Mouse (Mus musculus) erythroid progenitor cell, adult 5-6 weeks (primary cell): Measurements from ENCODE around the gene Slc44a5. TPM values are rescaled to one million over a fixed set of nuclear protein-coding genes. Genes with fewer than 3 reads are reported as not detected.
"Not testable (repeated sequence)": the region's sequence is repeated elsewhere in the genome, so short reads cannot be mapped to it uniquely, and the experiment has no call there.

Experiments
- ATAC-seq: replicated peaks from 2 replicates; pipeline ENCODE4 v1.8.0; 2016; ENCODE audit warnings: moderate number of reproducible peaks, mild to moderate bottlenecking, moderate TSS enrichment, inconsistent platforms; ENCODE audit not compliant: poor library complexity, low FRiP score, severe bottlenecking
- total RNA-seq, 2 experiments: library from RNA; stranded (forward) in 1 of 2; stranded (reverse) in 1 of 2; fragments of 150-400 nt in 1 of 2; fragments of 186-747, 209-891 nt in 1 of 2; gene quantifications; 2 replicates each; pipeline versions ENCODE4 v1.2.3 to v1.2.4; 2015 to 2017; ENCODE audit warnings: low replicate concordance in 2 of 2

The Slc44a5 gene
- total RNA-seq, 2 experiments from 2014 or later: not detected

DNA sequence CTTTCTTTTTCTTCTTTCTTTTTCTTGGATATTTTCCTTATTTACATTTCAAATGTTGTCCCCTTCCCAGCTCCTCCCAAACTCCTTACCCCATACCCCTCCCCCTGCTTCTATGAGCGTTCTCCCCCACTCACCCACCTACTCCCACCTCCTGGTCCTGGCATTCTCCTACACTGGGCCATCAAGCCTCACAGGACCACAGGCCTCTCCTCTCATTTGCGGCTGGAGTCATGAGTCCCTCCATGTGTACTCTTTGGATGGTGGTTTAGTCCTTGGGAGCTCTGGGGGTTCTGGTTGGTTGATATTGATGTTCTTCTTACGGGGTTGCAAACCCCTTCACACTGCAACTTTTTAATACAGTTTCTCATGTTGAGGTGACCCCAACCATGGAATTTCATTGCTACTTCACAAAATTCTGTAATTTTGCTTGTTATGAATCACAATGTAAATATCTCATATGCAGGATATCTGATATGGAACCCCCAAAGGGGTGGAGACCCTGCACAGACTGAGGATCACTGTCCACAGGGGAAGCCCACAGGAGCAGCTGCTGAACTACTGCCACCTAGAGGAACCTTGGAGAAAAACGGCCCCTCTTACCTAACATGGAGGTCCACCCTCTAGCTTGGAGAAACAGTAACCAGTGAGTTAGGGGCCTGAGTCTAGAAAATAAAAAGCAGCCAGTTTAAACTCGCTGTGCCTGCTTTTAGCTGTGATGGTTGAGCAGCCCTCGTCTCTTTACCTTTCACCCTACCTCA, 11.4 kb upstream of the Slc44a5 start:
- no peak for ATAC-seq

DNA sequence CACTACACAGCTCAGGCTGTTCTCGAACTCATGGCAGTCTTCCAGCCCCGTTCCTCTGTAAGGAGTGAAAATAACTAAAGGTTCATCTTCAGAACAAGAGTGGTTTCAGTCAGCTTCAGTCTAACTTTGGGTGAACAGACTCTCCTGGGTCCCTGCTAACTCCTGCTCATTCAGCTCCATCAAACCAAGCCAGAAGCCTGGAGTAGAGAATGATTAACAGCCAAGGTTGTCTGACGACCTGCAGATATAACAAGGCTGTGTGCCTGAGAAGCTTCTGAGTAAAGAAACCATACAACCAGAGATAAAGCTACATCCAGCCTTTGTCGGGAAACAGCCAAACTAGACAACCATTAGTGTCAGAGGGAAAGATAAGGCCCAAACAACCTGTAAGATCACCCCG, 5.8 kb upstream of the Slc44a5 start:
- ATAC-seq: no peak

DNA sequence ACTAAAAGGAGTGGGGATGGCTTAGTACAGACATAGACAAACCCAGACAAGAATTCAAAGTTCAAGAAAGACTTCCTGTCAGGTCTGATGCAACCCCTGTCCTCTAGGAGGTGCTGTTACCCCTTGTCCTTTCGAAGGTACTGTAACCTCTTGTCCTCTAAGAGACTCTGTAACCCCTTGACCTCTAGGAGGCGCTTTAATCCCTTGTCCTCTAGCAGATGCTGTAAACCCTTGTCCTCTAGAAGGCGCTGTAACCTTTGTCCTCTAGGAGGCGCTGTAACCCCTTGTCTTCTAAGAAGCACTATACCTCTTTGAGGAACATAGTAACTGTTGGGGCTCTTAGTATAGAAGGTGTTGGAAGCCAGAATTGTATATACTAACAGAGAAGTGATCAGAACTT, 4.7 kb upstream of the Slc44a5 start:
- peak; percentile 84 for ATAC-seq

DNA sequence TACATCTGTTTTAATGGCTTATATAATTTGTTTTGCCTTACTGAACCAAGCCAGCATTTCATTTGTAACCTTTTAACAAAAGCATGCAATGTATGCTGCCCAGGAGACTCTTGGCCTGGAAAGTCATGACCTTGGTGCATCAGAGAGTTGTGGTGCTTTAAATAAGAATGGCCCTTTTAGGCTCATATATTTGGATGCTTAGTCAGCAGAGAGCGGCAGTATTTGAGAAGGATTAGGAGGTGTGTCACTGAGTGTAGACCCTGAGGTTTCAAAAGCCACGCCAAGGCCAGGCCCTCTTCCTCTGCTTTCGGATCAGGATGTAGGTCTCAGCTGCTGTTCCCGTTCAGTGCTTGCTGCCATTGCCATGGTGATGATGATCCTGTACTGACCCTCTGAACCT, 3.8 kb upstream of the Slc44a5 start:
- no peak for ATAC-seq

DNA sequence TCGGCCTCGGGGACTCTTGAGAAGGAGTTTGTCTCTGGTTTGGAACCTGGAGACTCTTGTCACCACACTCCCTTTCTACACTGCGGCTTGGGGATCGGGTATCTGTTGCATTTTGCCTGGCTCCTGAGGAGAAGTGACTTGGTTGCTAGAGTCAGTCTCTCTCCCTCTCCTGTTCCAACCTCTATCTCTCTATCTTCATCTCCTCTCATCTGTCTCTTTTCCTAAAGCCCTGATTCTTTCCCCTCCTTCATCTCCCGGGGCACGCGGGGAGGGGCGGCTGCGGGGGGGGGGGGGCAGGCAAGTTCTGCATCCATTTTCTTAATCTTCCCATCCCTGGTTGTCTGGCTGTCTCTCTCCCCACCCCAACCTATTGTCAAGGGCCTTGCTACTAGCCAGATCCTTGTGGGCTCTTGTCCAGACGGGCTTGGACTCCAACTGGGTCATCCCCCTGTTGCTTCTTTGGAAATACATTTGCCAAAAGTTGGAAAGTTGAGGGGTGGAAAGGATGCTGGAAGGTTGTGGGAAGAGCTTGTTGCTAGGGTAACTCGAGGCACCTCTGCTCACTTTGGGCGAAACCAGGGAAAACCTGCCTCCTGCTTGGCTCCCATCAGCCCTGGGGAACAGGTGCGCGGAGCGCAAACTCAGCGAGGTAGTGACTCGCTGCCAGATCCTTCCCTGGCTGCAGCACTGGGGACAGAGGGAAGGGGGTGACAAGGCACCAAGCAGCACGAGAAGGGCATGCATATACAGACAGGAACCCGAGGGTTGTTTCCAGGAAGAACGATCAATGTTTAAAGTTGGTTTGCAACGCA, 919 bp downstream of the Slc44a5 start:
- ATAC-seq: no peak

DNA sequence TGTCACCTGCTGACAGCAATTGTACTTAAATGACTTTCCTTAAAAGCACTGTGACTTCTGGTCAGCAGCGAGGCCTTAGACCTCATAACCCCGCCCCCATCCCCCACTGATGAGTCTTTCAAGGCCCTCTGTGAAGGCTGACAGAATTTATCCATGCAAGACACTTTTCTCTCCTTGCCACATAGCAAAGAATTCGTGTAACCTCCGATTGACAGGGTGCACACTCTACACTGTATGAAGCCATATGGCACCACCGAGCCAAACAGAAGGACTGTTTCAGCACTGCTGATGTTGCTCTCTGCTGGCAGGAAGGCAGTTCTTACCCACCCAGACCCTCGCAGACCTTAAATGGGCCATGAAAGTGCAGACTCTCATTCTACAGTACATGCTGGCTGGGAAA, 1.8 kb downstream of the Slc44a5 start:
- no peak for ATAC-seq

DNA sequence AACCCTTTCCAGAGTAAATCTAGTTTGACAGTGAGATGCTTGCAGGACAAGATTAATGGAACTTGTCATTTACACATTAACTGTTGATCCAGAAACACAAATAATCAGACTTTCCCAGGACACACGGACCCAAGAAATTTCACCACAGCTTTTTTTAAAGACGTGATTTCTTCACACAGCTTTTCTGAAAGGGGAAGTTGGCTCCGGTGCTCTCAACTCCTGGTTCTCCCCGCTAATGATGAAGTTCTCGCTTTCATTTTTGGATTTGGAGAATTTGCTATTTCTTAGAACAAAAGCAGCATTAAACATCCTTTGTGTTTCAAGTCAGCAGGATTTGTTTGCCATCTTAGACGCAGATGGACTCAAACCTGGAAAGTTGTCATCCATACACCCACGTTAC, 2.6 kb downstream of the Slc44a5 start:
- ATAC-seq: no peak

DNA sequence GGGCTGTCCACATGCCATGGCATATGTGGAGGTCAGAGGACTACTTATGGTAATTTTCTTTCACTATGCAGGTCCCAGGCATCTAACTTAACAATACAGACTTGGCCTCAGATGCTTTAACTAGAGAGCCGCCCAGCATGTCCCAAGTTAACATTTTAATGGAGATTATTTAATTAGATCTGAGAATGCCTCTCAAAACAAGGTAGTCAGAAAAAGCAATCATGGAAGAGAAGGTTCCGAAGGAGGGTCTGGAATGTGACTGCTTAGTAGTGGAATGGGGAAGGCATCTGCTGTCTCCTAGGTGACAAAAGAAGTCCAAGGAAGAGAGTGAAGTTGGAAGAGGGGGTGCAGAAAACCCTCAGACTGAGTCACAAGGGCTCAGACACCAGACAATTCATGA, 7.4 kb downstream of the Slc44a5 start:
- no peak for ATAC-seq

DNA sequence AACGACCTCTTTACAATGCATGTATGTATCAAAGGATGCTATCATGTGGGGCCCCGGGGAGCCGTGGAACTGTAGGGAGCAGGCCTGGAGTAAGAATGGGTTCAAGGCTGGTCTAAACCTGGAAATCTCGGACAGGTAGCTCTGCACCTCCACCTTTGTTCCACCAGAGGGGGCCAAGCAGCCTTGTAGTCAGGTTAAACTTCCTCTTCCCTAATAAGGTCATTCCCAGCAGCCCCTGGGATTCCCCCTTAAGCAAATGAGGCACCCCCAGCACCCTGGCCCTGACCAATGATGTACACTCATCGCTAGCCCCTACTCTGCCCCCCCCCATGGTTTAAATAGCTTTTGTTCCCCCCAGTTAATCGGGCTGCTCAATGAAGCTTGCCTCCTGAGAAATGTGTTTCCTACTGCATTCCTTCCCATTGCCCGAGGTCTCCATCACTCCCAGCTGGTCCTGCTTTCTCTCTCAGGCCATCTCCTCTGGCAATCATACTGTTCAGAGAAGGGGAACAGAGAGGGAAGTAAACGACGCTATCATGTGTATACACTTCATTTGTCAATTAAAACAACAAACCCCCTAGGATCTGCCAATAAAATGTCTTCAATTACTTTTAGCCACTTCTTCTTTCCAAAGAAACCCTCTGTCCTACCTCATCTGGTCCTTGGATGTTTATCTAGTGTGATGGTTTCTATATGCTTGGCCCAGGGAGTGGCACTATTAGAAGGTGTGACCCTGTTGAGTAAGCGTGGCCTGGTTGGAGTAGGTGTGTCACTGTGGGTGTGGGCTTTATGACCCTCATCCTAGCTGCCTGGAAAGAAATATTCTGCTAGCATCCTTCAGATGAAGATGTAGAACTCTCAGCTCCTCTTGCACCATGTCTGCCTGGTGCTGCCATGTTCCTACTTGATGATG, 11.4 kb downstream of the Slc44a5 start:
- peak; percentile 59; the same call in 1 of the 2 replicates for ATAC-seq

DNA sequence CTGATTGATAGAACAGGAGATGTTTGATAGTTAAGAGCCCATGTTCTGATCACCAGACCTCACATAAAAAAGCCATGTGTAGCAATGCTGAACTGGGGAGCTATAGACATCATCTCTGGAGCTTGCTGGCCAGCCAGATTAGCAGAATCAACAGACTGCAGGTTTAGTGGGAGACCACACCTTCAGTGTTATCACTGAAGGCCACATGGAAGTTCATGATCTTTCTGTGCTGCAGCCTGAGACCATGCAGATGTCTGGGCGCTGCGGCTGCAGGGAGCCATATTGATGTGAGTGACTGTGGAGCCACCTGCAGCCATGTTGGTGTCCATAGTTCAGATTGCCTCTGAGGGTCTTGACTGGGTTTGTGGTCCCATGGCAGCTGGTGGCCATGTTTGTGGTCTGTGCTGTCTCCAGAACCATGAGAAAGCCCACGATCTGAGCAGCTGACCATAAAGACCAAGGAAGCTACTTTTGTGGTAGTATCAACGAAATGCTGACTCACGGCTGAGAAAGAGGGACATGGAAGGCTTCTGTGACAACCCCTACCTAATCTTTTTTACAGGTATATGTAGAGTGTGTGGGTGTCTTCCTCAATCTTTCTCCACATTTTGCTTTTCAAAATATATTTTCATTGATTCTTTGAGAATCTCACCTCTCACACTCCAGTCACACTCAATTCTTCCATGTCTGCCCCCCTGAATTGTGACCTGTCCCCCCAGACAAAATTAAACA, 26.7 kb downstream of the Slc44a5 start:
- peak; percentile 89 for ATAC-seq

DNA sequence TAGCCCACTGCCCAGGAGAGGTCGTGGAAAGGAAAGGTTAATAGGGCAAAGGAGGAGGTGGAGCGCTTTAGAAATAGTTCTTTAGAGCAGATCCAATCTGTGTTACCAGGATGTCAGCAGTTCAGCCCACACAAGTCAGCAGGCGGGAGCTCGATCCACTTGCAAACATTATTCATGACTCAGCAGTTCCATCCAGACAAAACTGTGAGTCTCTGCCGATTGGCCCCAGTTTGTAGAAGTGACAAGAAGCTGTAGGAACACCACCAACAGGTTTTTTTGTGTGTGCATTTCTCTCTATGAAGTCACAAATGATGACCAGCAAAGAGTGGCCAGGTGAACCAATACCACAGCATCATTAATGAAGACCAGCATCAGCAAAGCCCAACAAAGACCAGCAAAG, 28.1 kb downstream of the Slc44a5 start:
- no peak for ATAC-seq

DNA sequence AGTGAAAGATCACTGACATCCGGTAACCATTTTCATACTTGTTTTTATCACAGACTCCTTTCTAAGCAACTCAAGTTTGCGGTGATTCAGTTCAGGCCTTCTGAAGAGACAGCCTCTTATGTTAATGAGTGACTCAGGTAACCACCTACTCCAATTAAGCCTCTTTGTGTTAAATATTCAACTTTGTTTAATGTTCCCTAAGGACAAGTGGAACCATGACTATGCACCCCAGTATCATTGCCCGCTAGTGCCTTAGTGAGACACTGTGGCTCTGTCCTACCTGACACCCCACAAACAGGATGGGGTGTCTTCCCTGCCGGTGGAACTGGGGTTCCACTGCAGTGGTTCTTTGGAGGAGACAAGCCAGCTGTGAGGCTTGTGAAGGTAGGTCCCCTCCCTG, 73.6 kb downstream of the Slc44a5 start:
- ATAC-seq: no peak

DNA sequence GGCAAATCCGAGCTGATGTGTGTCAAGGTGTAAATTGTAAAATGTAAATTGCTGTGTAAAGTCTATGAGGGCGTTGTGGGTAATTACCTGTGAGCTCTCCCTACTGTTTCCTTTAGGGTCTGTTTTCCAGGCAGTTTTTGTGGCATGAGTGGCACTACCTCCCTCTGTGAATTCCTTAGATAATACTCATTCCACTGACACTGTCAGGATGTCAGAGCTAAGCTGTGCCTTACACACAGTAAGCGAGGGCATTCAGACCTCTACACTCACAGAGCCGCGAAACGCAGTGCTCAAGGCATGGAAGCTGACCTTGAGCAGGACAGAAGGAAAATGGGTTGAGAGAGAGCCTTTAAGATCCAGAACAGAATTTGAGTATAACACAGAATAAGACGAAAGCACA, 80.1 kb downstream of the Slc44a5 start:
- ATAC-seq: no peak

DNA sequence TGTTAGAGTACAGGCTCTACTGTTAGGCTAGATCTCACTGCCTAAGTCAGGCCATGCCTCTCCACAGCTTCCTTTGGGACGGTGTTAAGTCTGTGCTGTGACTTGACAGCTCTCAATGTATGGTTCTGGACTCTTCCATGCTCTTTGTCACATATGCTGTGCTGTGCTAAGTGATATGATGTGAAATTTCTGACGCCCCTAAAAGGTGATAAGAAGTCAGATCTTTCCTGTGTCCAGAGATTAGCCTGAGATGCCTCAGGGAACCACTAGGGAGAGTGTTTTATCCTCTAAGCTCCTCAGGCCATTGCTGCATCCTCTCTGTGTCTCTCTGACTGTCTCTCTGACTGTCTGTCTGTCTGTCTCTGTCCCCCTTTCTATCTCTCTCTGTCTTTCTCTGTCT, 84.2 kb downstream of the Slc44a5 start:
- no peak for ATAC-seq

DNA sequence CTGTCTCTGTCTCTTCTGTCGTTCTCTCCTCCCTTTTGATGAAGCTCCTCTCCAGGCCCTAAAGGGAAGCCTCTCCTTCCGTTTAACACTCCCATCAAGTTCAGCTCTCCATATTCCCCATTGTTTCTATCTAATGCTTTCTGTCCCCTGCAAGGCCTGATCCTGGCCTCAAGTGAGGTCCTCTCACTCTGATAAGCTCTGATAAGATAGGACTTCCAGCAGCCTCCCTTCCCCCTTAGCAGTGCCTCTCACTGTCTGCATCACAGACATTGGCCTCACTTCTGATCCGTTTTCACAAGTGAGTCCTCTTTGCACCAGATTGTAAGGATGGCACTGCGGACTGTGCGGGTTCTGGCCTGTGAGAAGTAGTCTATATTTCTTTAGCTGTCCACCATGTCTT, 85.0 kb downstream of the Slc44a5 start:
- no peak for ATAC-seq

DNA sequence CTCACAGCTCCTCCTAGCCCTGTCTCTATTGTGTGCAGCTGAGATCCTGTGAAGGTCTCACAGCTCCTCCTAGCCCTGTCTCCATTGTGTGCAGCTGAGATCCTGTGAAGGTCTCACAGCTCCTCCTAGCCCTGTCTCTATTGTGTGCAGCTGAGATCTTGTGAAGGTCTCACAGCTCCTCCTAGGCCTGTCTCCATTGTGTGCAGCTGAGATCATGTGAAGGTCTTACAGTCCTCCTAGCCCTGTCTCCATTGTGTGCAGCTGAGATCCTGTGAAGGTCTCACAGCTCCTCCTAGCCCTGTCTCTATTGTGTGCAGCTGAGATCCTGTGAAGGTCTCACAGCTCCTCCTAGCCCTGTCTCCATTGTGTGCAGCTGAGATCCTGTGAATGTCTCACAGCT, 98.8 kb downstream of the Slc44a5 start:
- not testable (repeated sequence) for ATAC-seq

DNA sequence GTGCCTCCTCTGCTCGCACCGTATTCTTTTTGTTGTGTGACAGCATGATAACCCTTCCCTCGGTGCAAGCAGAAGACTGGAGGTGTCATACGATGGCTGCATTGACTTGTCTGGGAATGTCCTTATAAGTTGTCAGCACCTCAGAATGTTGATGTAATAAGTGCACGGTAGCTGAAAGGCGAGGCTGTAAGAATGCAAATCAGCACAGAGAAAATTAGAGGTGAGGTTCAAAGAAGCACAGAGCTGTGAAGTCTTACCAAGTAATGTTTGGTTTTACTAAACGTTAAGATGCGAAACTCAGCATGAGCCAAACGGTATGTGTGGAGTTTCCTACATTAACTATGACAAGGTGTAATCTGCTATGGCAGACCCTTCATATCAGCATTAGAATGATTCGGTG, 102.5 kb downstream of the Slc44a5 start:
- no peak for ATAC-seq

DNA sequence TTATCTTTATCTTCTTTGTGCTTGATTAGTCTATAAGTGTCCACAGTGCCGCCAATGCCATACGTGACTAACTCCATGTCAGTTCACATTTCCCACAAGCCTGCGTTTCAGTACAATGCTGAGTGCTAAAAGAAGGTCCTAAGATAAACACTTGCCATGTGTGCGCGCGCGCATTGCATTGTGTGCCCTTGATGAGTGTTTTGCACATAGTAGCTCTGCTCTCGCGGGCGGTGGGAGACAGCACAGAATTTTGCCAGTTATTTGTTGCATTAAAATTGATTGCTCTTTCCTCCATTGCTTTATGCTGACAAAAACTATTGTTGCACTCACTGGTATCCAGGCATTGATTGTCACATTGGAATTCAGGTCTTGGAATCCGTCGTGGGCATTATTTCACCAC, 108.5 kb downstream of the Slc44a5 start:
- no peak for ATAC-seq

DNA sequence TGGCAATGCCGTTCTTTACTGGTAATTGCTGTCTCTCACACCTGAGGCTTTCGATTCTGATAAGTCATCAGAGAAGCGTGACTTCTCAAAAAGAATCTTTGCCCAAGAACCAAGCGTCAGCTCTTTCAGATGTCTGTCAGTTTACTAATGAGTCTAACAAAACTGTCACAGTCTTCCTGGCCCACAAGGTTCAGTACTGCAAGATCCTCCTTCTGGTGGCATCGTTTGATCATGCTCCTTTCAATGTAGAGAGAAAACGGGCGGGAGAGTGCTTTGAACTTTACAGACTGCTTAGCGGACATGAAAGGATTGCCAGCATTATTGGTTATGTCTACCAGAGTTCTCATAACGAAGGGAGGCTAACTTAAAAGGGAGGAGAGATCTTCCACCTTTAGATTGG, 109.0 kb downstream of the Slc44a5 start:
- no peak for ATAC-seq

DNA sequence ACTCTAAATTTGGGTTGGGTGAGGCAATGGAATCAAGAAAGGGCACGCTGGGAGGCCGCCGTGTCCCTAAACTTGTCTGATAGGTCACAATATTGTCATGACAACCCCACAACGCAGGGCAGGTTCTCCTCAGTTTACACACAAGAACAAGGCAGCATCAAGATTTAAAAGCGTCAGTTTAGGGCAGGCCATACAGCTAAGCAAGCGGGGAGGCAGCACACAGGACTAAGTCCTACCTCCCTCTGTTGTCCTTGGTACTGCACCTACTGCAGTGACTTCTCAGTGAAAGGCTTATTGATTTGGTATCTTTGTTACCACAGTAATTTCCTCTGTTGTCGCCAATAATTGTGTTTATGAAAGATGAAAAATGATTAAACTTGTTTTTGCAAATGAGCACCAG, 109.7 kb downstream of the Slc44a5 start:
- no peak for ATAC-seq
